Mouse (Mus musculus): Measurements from ENCODE around the gene LTO1.

GRCm38 (mm10) chr7:144940585-144940984 is 25.7 kb downstream of the LTO1 start:
- TF ChIP-seq CTCF (IDR thresholded peaks at IDR 0.05; ENCODE audit: borderline replicate concordance, insufficient read depth, low read length), result no peak
- TF ChIP-seq POLR2A (IDR thresholded peaks at IDR 0.05; ENCODE audit: low read depth, low read length), result no peak

Measured in embryonic fibroblast, embryonic 13.5 days (primary cell).